Mouse (Mus musculus) ES-Bruce4 (cell line): ENCODE data around the gene Pde10a.

Experiments used
- CTCF ChIP-seq: IDR thresholded peaks from one replicate; pipeline ENCODE4 v1.8.1; 2011; ENCODE audit warnings: low read depth, low read length
- POLR2A ChIP-seq: IDR thresholded peaks from one replicate; pipeline ENCODE4 v1.8.1; 2011; ENCODE audit warnings: low read length; ENCODE audit not compliant: insufficient read depth

DNA sequence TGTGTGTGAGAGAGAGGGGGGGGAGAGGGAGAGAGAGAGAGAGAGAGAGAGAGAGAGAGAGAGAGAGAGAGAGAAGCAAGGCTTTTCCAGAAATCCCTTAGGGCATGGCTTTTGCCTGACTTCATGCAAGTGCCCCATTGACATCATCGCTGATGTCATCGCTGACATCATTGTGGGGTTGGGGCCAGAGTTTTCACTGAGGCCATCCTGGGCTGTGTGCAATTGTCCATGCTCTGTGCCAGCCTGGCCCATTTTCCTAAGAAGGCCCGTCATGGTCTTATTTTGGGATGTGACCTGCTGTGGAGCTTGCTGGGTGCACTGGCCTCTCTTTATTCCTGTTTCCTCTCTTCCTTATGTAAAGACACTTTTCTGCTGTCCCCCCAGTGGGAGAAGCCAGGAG lies 290.2 kb downstream of the Pde10a start:
- TF ChIP-seq POLR2A: no peak
- no peak for TF ChIP-seq CTCF
